Mouse (Mus musculus): ENCODE measurements around the gene Capn3. TPM values are rescaled to one million over a fixed set of nuclear protein-coding genes. Genes with fewer than 3 reads are reported as not detected.

Capn3 gene
- polyA plus RNA-seq (2015; fragmentation: Nextera tagmentation; extraction: Ambion mirVana): 5.7 and 6.1 TPM in 2 replicates

DNA sequence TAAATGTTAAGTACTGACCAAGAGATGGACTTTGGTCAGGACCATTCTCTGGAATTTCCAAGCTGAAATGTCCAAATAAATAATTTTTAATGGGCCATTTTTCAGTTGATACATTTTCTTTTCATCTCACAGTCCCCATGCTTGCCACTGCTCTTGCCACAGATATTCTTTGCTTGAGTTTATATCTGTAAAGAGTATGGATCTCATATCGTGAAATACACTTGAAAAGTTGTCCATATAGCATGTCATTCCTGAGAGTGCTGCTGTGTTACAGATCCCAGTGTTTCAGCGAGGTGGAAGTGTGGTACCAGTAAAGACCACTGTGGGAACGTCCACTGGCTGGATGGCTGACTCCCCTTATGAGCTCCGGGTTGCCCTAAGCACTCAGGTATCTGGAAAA, at the start of gene Capn3:
Capn3 (plus strand) TSS at position 301 of the 400 bp plus-strand sequence.
- H3K4me1 ChIP-seq (replicated peaks): no peaks in the 10 kb centered on the region
- H3K9me3 ChIP-seq (replicated peaks): no peaks in the 10 kb centered on the region
- DNase-seq: no peak
- 55% methylated on average over 4 of the region's 4 CpGs for WGBS (ENCODE audit: insufficient replicate concordance)
- H3K27me3 ChIP-seq: no peaks in the 10 kb centered on the region
- no peak within 1 kb of the TSS for H3K4me3 ChIP-seq (replicated peaks)
- H3K36me3 ChIP-seq: no peaks in the 10 kb centered on the region
- ATAC-seq (ENCODE audit: low read depth): no peak
- no peak within 1 kb of the TSS for H3K4me2 ChIP-seq
- no peak within 1 kb of the TSS for H3K27ac ChIP-seq
- no peak within 1 kb of the TSS for H3K9ac ChIP-seq

DNA sequence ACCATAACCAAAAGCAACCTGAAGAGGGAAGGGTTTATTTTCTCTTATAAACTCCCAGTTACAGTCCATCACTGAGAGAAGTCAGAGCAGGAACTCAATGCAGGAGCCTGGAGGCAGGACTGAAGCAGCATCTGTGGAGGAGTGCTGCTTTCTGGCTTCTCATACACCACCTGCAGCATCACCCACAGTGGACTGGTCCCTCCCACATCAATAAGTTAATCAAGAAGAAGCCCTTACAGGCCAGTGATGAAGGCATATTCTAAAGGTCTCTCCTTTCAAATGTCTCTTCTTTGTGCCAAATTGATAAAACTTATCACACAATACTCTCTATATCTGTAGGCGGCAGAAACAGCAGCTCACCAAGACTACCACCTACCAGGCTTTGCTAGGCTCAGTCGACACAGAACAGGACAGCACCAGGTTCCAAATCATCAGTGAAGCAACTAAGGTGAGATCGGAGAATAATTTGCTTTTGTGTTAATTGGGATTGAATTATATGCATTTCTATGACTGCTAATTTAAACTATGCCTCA, 44.7 kb upstream of the Capn3 start:
- 35% methylated on average over 3 of the region's 3 CpGs for whole genome bisulfite sequencing (ENCODE audit: insufficient replicate concordance)
- Histone ChIP-seq H3K9ac (0 out of 2 replicates have a peak overlapping the region, but pooled peaks have one; percentile 5), H3K4me1 (replicated peaks) (peaks cover 16% of the 10 kb centered on the region), H3K9me3 (replicated peaks) (no peaks in the 10 kb centered on the region), H3K27ac (peak overlapping the region; percentile 37; the same call in 1 of the 2 replicates), H3K4me2 (peak overlapping the region; percentile 44), H3K27me3 (no peaks in the 10 kb centered on the region), H3K36me3 (peaks cover 6% of the 10 kb centered on the region; the same call in 1 of the 2 replicates), H3K4me3 (replicated peaks) (no peak overlapping the region)
- peak; percentile 98 for ATAC-seq (ENCODE audit: low read depth)
- peak; percentile 15 for DNase-seq

DNA sequence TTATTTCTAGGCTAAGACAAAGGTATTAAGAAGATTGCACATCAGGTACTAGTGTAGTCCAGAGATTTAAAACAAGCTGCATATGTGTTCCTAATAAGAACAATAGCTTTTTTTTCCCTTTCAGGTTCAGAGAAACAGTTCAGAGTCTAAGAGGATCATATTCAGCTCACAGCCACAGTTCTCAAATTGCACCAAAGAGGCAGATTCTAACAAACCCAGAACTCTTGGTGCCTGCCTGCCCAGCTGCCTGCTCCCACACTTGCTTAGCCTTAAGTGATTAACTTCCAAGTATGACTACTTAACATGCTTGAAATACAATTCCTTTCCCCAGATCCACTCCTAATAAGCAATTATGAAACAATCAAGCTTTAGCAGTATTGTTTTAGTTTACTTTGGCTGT, 41.7 kb upstream of the Capn3 start:
- H3K27ac ChIP-seq: no peak overlapping the region
- H3K9me3 ChIP-seq (replicated peaks): no peaks in the 10 kb centered on the region
- no peak overlapping the region for H3K9ac ChIP-seq
- H3K4me3 ChIP-seq (replicated peaks): no peak overlapping the region
- ATAC-seq (ENCODE audit: low read depth): no peak
- 0 out of 2 replicates have a peak, but pooled peaks cover 6% of the 10 kb centered on the region for H3K36me3 ChIP-seq
- peaks cover 16% of the 10 kb centered on the region for H3K4me1 ChIP-seq (replicated peaks)
- DNase-seq: no peak
- H3K27me3 ChIP-seq: no peaks in the 10 kb centered on the region
- no peak overlapping the region for H3K4me2 ChIP-seq

- no peaks in the 10 kb centered on the region for H3K9me3 ChIP-seq (replicated peaks)
- H3K9ac ChIP-seq: no peak overlapping the region
- no peak overlapping the region for H3K4me3 ChIP-seq (replicated peaks)
- H3K36me3 ChIP-seq: 0 out of 2 replicates have a peak, but pooled peaks cover 6% of the 10 kb centered on the region
- WGBS (ENCODE audit: insufficient replicate concordance): 60% methylated on average over 1 of the region's 1 CpGs
- H3K4me2 ChIP-seq: no peak overlapping the region
- H3K27me3 ChIP-seq: no peaks in the 10 kb centered on the region
- ATAC-seq (ENCODE audit: low read depth) (no peak), DNase-seq (no peak)
- H3K4me1 ChIP-seq (replicated peaks): peaks cover 16% of the 10 kb centered on the region
- H3K27ac ChIP-seq: no peak overlapping the region
These were observed 40.9 kb upstream of the Capn3 start for GRCm38 (mm10) chr2:120414738-120415414.

DNA sequence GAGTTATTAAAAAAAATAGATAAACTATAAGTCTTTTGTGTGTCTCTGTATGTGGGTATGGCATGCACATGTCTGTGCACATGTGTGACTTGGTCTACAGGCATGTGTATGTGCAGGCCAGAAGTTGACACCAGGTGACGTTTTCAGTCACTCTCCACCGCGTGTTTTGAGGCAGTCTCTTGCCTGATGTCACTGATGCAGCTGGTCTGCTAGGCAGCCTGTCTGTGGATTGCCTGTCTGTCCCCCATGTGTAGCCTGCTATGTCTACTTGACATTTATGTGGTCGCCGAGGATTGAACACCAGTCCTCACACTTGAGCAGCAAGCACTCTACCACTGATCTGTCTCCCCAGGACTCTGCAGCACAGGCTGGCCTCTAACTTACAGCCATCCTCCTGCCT, 31.4 kb upstream of the Capn3 start:
- Histone ChIP-seq H3K4me1 (replicated peaks) (peaks cover 6% of the 10 kb centered on the region; the same call in 1 of the 2 replicates), H3K4me3 (replicated peaks) (no peak overlapping the region), H3K27ac (no peak overlapping the region), H3K27me3 (no peaks in the 10 kb centered on the region), H3K9me3 (replicated peaks) (no peaks in the 10 kb centered on the region), H3K36me3 (no peaks in the 10 kb centered on the region), H3K4me2 (no peak overlapping the region), H3K9ac (no peak overlapping the region)
- DNase-seq (no peak), ATAC-seq (ENCODE audit: low read depth) (no peak)
- WGBS (ENCODE audit: insufficient replicate concordance): 69% methylated on average over 5 of the region's 5 CpGs

GRCm38 (mm10) chr2:120444486-120444885, 11.3 kb upstream of the Capn3 start:
- no peaks in the 10 kb centered on the region for H3K9me3 ChIP-seq (replicated peaks)
- peaks cover 20% of the 10 kb centered on the region for H3K4me1 ChIP-seq (replicated peaks)
- ATAC-seq (ENCODE audit: low read depth) (no peak), DNase-seq (no peak)
- no peak overlapping the region for H3K4me2 ChIP-seq
- no peak overlapping the region for H3K27ac ChIP-seq
- no peak overlapping the region for H3K4me3 ChIP-seq (replicated peaks)
- no peak overlapping the region for H3K9ac ChIP-seq
- no peaks in the 10 kb centered on the region for H3K27me3 ChIP-seq
- 74% methylated on average over 1 of the region's 1 CpGs for WGBS (ENCODE audit: insufficient replicate concordance)
- H3K36me3 ChIP-seq: no peaks in the 10 kb centered on the region

DNA sequence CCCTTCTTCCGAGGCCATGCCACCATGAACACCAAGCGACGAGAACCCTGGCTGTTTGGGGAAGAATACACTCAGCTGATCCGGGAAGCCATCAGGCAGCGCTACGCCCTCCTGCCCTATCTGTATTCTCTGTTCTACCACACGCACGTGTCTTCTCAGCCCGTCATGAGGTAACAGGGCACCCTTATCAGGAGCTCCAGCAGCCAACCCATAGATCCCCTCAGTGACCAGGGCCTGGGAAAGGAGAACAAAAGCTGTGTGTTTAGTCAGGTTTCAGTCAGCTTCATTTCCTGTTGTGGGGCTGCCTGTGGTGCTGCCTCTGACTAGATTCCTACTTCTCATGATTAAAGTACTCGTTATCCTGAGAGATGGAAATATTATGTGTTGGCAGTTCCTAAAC, 9.4 kb upstream of the Capn3 start:
- Histone ChIP-seq H3K9me3 (replicated peaks) (no peaks in the 10 kb centered on the region), H3K27me3 (no peaks in the 10 kb centered on the region), H3K4me3 (replicated peaks) (no peak overlapping the region), H3K9ac (peak overlapping the region; percentile 41; the same call in 1 of the 2 replicates), H3K36me3 (no peaks in the 10 kb centered on the region), H3K4me2 (peak overlapping the region; percentile 43), H3K27ac (peak overlapping the region; percentile 67), H3K4me1 (replicated peaks) (peaks cover 20% of the 10 kb centered on the region)
- 11% methylated on average over 10 of the region's 10 CpGs for WGBS (ENCODE audit: insufficient replicate concordance)
- ATAC-seq (ENCODE audit: low read depth): peak; percentile 100
- no peak for DNase-seq

DNA sequence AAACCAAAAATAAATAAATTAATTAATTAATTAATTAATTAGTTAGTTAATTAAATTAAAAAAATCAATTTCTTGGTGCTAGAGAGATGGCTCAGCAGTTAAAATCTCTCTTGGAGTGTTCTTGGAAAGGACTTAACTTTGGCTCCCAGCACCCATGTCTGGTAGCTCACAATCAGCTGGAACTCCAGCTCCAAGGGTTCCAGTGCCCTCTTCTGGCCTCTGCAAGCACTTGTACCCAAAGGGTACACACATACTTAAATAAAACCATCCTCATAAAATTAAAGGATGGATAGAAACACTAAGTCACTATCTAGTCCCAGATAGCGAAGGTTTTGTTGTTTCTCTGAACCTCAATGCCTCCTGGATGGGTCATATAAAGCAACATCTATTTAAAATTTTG, 8.5 kb upstream of the Capn3 start:
- no peaks in the 10 kb centered on the region for H3K9me3 ChIP-seq (replicated peaks)
- peaks cover 20% of the 10 kb centered on the region for H3K4me1 ChIP-seq (replicated peaks)
- H3K36me3 ChIP-seq: no peaks in the 10 kb centered on the region
- ATAC-seq (ENCODE audit: low read depth) (no peak), DNase-seq (no peak)
- no peak overlapping the region for H3K9ac ChIP-seq
- 84% methylated on average over 1 of the region's 1 CpGs for whole genome bisulfite sequencing (ENCODE audit: insufficient replicate concordance)
- H3K4me3 ChIP-seq (replicated peaks): no peak overlapping the region
- no peaks in the 10 kb centered on the region for H3K27me3 ChIP-seq
- no peak overlapping the region for H3K27ac ChIP-seq
- H3K4me2 ChIP-seq: no peak overlapping the region

DNA sequence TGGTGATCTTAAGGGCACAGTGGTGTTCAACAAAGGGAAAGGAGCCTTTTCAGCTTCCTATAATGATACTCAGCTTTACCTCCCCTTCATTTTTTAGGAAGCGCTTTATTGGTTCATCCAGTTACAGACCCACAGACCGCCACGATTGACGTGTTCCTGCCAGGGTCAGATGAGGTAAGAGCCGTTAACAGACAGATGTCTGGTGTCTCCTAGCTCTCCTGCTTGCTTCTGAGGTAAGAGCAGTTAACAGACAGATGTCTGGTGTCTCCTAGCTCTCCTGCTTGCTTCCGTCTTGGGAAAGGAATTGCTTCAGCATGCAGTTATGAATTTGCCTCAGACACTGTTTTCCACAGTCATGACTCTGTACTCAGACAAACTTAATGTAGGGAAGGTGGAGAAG, 5.1 kb upstream of the Capn3 start:
- Histone ChIP-seq H3K4me2 (no peak overlapping the region), H3K36me3 (no peaks in the 10 kb centered on the region), H3K27ac (no peak overlapping the region), H3K27me3 (no peaks in the 10 kb centered on the region), H3K9ac (no peak overlapping the region), H3K4me1 (replicated peaks) (peaks cover 12% of the 10 kb centered on the region), H3K4me3 (replicated peaks) (no peak overlapping the region), H3K9me3 (replicated peaks) (no peaks in the 10 kb centered on the region)
- ATAC-seq (ENCODE audit: low read depth) (no peak), DNase-seq (no peak)
- WGBS (ENCODE audit: insufficient replicate concordance): 58% methylated on average over 6 of the region's 6 CpGs

GRCm38 (mm10) chr2:120452600-120452999, 3.2 kb upstream of the Capn3 start:
- no peaks in the 10 kb centered on the region for H3K4me1 ChIP-seq (replicated peaks)
- no peak overlapping the region for H3K27ac ChIP-seq
- no peak for DNase-seq
- no peaks in the 10 kb centered on the region for H3K27me3 ChIP-seq
- no peak overlapping the region for H3K4me2 ChIP-seq
- H3K36me3 ChIP-seq: no peaks in the 10 kb centered on the region
- no peaks in the 10 kb centered on the region for H3K9me3 ChIP-seq (replicated peaks)
- H3K9ac ChIP-seq: no peak overlapping the region
- no peak for ATAC-seq (ENCODE audit: low read depth)
- no peak overlapping the region for H3K4me3 ChIP-seq (replicated peaks)
- 70% methylated on average over 4 of the region's 4 CpGs for WGBS (ENCODE audit: insufficient replicate concordance)

DNA sequence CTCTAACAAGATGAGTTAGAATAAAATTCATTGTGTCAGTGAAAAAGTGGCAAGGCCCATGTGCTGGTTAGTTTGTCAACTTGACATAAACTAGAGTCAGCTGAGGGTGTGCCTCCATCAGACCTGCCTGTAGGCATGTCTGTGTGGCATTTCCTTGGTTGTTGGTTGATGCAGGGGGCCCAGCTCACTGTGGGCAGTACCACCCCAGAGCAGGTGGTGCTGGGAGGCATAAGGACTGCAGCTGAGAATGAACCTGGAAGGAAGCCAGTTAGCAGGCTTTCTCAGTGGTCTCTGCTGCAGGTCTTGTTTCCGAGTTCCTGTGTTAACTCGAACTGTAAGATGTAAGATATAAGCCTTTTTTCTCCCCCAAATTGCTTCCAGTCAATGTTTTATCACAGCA, 832 bp upstream of the Capn3 start:
- no peaks in the 10 kb centered on the region for H3K36me3 ChIP-seq
- no peak overlapping the region for H3K4me2 ChIP-seq
- no peaks in the 10 kb centered on the region for H3K9me3 ChIP-seq (replicated peaks)
- H3K4me3 ChIP-seq (replicated peaks): no peak overlapping the region
- no peaks in the 10 kb centered on the region for H3K4me1 ChIP-seq (replicated peaks)
- 64% methylated on average over 2 of the region's 2 CpGs for WGBS (ENCODE audit: insufficient replicate concordance)
- no peak overlapping the region for H3K27ac ChIP-seq
- DNase-seq (no peak), ATAC-seq (ENCODE audit: low read depth) (no peak)
- H3K9ac ChIP-seq: no peak overlapping the region
- H3K27me3 ChIP-seq: no peaks in the 10 kb centered on the region

DNA sequence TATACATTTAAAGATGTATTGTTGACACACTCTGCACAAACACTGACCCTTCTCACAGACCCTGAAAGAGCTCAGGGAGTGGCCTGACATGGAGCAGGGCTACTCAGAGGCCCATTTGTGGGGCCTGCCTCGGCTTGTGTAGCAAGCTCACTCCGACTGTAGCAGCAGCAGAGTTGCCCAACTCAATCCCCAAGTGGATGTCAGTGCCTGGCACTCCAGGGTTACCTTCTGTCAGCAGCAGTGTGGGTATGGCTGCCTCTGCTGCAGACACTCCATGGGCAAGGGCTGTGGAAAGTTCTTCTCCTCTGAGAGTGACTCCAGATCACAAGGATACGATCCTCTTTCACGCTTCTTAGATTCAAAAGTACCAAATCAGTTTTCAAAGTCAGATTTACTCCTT, 4.4 kb downstream of the Capn3 start:
- Histone ChIP-seq H3K9ac (no peak overlapping the region), H3K9me3 (replicated peaks) (no peaks in the 10 kb centered on the region), H3K4me3 (replicated peaks) (no peak overlapping the region), H3K4me2 (no peak overlapping the region), H3K27ac (no peak overlapping the region), H3K4me1 (replicated peaks) (peaks cover 19% of the 10 kb centered on the region), H3K36me3 (no peaks in the 10 kb centered on the region), H3K27me3 (no peaks in the 10 kb centered on the region)
- ATAC-seq (ENCODE audit: low read depth) (no peak), DNase-seq (no peak)
- 79% methylated on average over 4 of the region's 4 CpGs for WGBS (ENCODE audit: insufficient replicate concordance)
